Mouse (Mus musculus): ENCODE data around the gene Klrb1. TPM values are rescaled to one million over a fixed set of nuclear protein-coding genes. Genes with fewer than 3 reads are reported as not detected.
"Not testable (repeated sequence)": the region's sequence is repeated elsewhere in the genome, so short reads cannot be mapped to it uniquely, and the experiment has no call there.

Klrb1 gene
- polyA plus RNA-seq, 2 experiments = not detected

DNA sequence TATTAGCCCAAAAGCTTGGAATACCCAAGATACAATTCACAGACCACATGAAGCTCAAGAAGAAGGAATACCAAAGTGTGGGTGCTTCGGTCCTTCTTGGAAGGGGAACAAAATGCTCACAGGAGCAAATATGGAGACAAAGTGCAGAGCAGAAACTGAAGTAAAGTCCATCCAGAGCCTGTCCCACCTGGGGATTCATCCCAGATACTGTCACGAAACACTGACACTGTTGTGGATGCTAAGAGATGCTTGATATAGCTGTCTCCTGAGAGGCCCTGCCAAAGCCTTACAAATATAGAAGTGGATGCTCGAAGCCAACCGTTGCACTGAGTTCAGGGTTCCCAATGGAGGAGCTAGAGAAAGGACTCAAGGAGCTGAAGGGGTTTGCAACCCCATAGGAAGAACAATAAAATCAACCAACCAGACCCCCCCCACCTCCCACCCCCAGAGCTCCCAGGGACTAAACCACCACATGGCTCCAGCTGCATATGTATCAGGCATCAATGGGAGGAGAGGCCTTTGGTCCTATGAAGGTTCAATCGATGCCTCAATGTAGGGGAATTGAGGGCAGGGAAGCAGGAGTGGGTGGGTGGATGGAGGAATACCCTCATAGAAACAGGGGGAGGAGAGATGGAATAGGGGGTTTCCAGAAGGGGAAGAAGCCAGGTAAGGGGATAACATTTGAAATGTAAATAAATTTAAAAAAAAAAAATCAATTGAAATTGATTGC is 36.5 kb upstream of the Klrb1 start:
- Histone ChIP-seq H3K36me3 (ENCODE audit: control insufficient read depth, insufficient read depth, low read length) (no peaks in the 10 kb centered on the region), H3K9me3 (ENCODE audit: control insufficient read depth, low read length) (no peaks in the 10 kb centered on the region), H3K4me3 (replicated peaks; ENCODE audit: low read length) (peak overlapping the region; percentile 60; the same call in 1 of the 2 replicates), H3K27me3 (ENCODE audit: control insufficient read depth, insufficient read depth, low read length) (no peaks in the 10 kb centered on the region), H3K4me1 (ENCODE audit: control insufficient read depth, insufficient read depth, low read length) (no peaks in the 10 kb centered on the region), H3K9ac (ENCODE audit: low read depth, low read length, severe bottlenecking) (no peak overlapping the region), H3K4me2 (replicated peaks; ENCODE audit: low read depth, low read length, severe bottlenecking) (no peak overlapping the region; the same call in 1 of the 2 replicates), H3K27ac (replicated peaks; ENCODE audit: low read depth, low read length) (no peak overlapping the region)
- no peak for ATAC-seq (ENCODE audit: low FRiP score, low read depth)
- DNase-seq (ENCODE audit: low spot score) = no peak
- TF ChIP-seq POLR2A (IDR thresholded peaks at IDR 0.05; ENCODE audit: borderline replicate concordance, extremely low read depth, insufficient read depth, insufficient read length) = no peak
- 78% methylated on average over 5 of the region's 5 CpGs for WGBS

GRCm38 (mm10) chr6:128755402-128755763 is 32.5 kb upstream of the Klrb1 start:
- not testable (repeated sequence) for H3K27ac ChIP-seq (replicated peaks; ENCODE audit: low read depth, low read length); H3K27me3 ChIP-seq (ENCODE audit: control insufficient read depth, insufficient read depth, low read length); H3K4me1 ChIP-seq (ENCODE audit: control insufficient read depth, insufficient read depth, low read length); ATAC-seq (ENCODE audit: low FRiP score, low read depth); H3K36me3 ChIP-seq (ENCODE audit: control insufficient read depth, insufficient read depth, low read length); H3K9ac ChIP-seq (ENCODE audit: low read depth, low read length, severe bottlenecking); H3K4me2 ChIP-seq (replicated peaks; ENCODE audit: low read depth, low read length, severe bottlenecking); H3K4me3 ChIP-seq (replicated peaks; ENCODE audit: low read length); DNase-seq (ENCODE audit: low spot score); H3K9me3 ChIP-seq (ENCODE audit: control insufficient read depth, low read length)
- 53% methylated on average over 4 of the region's 4 CpGs for WGBS

GRCm38 (mm10) chr6:128754748-128755401 is 32.0 kb upstream of the Klrb1 start:
- not testable (repeated sequence) for DNase-seq (ENCODE audit: low spot score); H3K4me3 ChIP-seq (replicated peaks; ENCODE audit: low read length); H3K27ac ChIP-seq (replicated peaks; ENCODE audit: low read depth, low read length); H3K4me1 ChIP-seq (ENCODE audit: control insufficient read depth, insufficient read depth, low read length); ATAC-seq (ENCODE audit: low FRiP score, low read depth); H3K9ac ChIP-seq (ENCODE audit: low read depth, low read length, severe bottlenecking); H3K9me3 ChIP-seq (ENCODE audit: control insufficient read depth, low read length); H3K36me3 ChIP-seq (ENCODE audit: control insufficient read depth, insufficient read depth, low read length); H3K27me3 ChIP-seq (ENCODE audit: control insufficient read depth, insufficient read depth, low read length); H3K4me2 ChIP-seq (replicated peaks; ENCODE audit: low read depth, low read length, severe bottlenecking)
- WGBS = 78% methylated on average over 12 of the region's 12 CpGs

DNA sequence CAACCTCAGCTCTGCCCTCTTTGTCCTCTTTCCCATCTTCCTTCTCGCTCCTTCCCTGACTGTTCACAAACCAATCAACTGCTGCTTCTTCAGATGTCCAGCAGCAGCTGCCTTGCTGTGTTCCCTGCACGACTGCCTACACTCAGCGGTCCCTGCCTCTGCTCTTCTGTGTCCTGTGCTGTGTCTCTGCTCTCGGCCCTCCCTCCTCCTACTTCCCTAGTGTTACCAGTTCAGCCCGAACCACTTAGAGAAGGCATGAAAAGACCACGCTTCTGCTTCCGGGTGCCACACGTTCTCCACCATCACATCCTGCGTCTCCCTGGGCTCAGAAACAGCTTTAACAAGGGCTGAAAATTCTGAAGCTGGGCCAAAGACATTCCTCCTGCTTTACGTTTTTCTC is 31.4 kb upstream of the Klrb1 start:
- not testable (repeated sequence) for DNase-seq (ENCODE audit: low spot score); H3K9me3 ChIP-seq (ENCODE audit: control insufficient read depth, low read length); H3K27me3 ChIP-seq (ENCODE audit: control insufficient read depth, insufficient read depth, low read length); H3K36me3 ChIP-seq (ENCODE audit: control insufficient read depth, insufficient read depth, low read length); H3K4me1 ChIP-seq (ENCODE audit: control insufficient read depth, insufficient read depth, low read length); H3K9ac ChIP-seq (ENCODE audit: low read depth, low read length, severe bottlenecking); H3K4me3 ChIP-seq (replicated peaks; ENCODE audit: low read length)
- peak; percentile 73 for ATAC-seq (ENCODE audit: low FRiP score, low read depth)
- 38% methylated on average over 10 of the region's 10 CpGs for WGBS
- Histone ChIP-seq H3K4me2 (replicated peaks; ENCODE audit: low read depth, low read length, severe bottlenecking) (peak overlapping the region; percentile 13; the same call in 1 of the 2 replicates), H3K27ac (replicated peaks; ENCODE audit: low read depth, low read length) (0 out of 2 replicates have a peak overlapping the region, but pooled peaks have one; percentile 52)

DNA sequence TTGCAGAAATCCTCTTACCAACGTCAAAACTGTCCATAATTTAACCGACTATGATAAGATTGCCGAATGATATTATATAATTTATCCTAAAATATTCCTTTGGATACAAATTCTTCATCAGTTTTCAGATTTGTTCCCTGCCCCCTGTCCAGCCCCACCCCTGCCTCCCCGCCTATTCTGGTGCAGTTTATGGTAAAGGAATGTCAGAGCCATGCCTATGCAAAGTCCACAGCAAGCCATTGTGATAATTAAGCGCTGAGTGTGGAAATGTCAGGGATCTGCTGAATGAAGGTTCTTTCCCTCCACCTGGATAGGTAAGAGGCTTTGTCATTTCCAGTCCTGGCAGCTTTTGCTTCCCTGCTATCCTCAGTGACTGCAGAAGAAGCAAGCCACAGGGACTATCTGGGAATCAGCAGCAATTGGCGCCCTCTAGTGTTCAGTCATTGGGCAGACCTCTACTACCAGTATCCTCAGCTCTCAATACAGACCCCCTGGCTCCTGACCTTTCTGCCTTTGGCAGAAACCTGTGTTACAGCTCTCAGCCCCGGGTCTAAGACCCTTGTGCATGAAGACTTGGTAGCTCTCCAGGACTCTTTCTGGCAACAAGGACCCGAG is 30.9 kb upstream of the Klrb1 start:
- WGBS = 41% methylated on average over 7 of the region's 8 CpGs
- H3K27ac ChIP-seq (replicated peaks; ENCODE audit: low read depth, low read length) = not testable (repeated sequence)

GRCm38 (mm10) chr6:128747006-128747405 is 24.1 kb upstream of the Klrb1 start:
- not testable (repeated sequence) for DNase-seq (ENCODE audit: low spot score); ATAC-seq (ENCODE audit: low FRiP score, low read depth); H3K4me2 ChIP-seq (replicated peaks; ENCODE audit: low read depth, low read length, severe bottlenecking); H3K4me1 ChIP-seq (ENCODE audit: control insufficient read depth, insufficient read depth, low read length); H3K4me3 ChIP-seq (replicated peaks; ENCODE audit: low read length); H3K36me3 ChIP-seq (ENCODE audit: control insufficient read depth, insufficient read depth, low read length); H3K27ac ChIP-seq (replicated peaks; ENCODE audit: low read depth, low read length); H3K27me3 ChIP-seq (ENCODE audit: control insufficient read depth, insufficient read depth, low read length); H3K9ac ChIP-seq (ENCODE audit: low read depth, low read length, severe bottlenecking); H3K9me3 ChIP-seq (ENCODE audit: control insufficient read depth, low read length)
- 68% methylated on average over 6 of the region's 6 CpGs for WGBS

More for the DNA sequence above, 30.9 kb upstream of the Klrb1 start:
- not testable (repeated sequence) for H3K4me1 ChIP-seq (ENCODE audit: control insufficient read depth, insufficient read depth, low read length); H3K9ac ChIP-seq (ENCODE audit: low read depth, low read length, severe bottlenecking); H3K4me3 ChIP-seq (replicated peaks; ENCODE audit: low read length); H3K36me3 ChIP-seq (ENCODE audit: control insufficient read depth, insufficient read depth, low read length); H3K27me3 ChIP-seq (ENCODE audit: control insufficient read depth, insufficient read depth, low read length); H3K9me3 ChIP-seq (ENCODE audit: control insufficient read depth, low read length)
- peak overlapping the region; percentile 13; the same call in 1 of the 2 replicates for H3K4me2 ChIP-seq (replicated peaks; ENCODE audit: low read depth, low read length, severe bottlenecking)
- peak; percentile 92 for ATAC-seq (ENCODE audit: low FRiP score, low read depth)
- DNase-seq (ENCODE audit: low spot score) = peak; percentile 89
